Mouse (Mus musculus) gastrocnemius, adult 18-20 months (tissue): ENCODE results near the gene Cdkn1a. TPM values are rescaled to one million over a fixed set of nuclear protein-coding genes. Genes with fewer than 3 reads are reported as not detected.
"Not testable (repeated sequence)": the region's sequence is repeated elsewhere in the genome, so short reads cannot be mapped to it uniquely, and the experiment has no call there.

Source experiments
- DNase-seq: peaks from one replicate; pipeline ENCODE4 v3.0.0; 2021; ENCODE audit warnings: low spot score
- total RNA-seq, 2 experiments: library from RNA; stranded (reverse); gene quantifications; 2 replicates each; pipeline ENCODE4 v1.2.3; 2021

The Cdkn1a gene
- total RNA-seq, 2 experiments from 2014 or later: 31.9 to 63.3 TPM

DNA sequence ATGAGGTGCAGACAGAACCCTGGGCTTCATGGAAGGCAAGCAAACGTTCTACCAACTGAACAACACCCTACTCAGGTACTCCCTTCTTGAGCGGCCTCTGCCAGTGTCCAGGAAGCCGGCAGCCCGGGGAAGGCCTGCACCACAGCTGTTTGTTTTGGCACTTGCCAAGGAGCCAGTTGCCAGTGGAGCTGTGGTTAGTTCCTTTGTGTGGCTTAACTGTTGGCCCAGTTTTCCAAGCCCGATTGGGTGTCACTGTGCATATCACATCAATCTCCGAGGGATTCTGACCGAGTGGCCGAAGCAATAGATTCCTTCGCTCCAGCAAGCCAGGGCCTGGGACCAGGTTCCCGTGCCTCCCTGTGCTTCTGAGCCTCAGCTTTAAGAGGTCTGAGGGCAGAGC is 32.8 kb upstream of the Cdkn1a start:
- peak; percentile 62 for DNase-seq

DNA sequence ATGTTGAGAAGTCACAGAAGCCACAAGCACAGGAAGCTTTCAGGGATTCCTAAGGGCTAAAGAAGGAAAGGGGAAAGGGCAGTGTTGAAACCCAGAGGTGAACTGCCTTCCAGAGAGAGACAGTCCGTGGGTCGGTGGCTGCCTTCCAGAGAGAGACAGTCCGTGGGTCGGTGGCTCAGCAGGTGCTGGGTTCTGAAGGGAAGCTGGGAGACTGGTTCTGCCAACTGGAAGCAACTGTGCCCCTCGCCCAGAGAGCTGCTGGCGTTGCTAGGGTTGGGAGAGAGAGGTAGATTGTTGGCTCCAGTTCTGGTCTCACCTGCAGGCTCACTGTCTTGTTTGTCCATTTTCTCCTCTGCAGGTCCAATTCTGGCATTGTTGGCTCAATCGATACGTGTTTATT is 32.3 kb upstream of the Cdkn1a start:
- DNase-seq: no peak

DNA sequence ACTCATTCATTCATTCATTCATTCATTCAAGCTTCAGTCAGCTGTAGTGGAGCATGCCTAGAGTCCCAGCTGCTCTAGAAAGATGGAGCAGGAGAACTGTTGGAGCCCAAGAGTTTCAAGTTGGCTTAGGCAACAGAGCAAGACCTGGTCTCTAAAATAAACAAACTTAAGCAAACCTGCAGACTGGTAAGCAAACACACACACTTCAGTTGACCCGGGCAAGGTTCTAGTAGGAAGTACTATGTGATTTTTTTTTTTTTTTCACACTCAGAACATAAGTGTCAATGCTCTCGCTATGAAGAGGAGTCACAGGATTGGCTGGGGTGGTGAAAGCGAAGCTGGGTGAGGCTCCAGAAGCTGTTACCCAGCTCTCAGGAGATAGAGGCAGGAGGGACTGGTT is 31.2 kb upstream of the Cdkn1a start:
- no peak for DNase-seq

DNA sequence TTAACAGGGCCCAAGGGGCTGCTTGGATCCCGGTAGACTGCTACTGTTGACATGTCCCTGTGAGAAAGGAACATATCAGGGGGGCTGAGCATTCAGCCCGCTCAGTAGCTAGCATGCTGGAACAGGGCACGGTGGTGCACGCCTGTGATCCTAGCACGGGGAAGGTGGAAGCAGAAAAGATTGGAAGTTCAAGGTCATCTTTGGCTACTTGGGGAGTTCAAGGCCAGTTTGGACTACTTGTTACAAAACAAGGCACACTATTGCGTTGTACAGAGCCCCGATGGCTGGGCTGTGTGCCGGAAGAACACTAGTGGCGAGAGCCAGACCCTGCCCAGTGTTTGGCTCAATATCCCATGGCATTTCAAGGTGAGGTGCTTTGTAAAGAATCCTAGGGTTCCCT is 29.8 kb upstream of the Cdkn1a start:
- DNase-seq: no peak

DNA sequence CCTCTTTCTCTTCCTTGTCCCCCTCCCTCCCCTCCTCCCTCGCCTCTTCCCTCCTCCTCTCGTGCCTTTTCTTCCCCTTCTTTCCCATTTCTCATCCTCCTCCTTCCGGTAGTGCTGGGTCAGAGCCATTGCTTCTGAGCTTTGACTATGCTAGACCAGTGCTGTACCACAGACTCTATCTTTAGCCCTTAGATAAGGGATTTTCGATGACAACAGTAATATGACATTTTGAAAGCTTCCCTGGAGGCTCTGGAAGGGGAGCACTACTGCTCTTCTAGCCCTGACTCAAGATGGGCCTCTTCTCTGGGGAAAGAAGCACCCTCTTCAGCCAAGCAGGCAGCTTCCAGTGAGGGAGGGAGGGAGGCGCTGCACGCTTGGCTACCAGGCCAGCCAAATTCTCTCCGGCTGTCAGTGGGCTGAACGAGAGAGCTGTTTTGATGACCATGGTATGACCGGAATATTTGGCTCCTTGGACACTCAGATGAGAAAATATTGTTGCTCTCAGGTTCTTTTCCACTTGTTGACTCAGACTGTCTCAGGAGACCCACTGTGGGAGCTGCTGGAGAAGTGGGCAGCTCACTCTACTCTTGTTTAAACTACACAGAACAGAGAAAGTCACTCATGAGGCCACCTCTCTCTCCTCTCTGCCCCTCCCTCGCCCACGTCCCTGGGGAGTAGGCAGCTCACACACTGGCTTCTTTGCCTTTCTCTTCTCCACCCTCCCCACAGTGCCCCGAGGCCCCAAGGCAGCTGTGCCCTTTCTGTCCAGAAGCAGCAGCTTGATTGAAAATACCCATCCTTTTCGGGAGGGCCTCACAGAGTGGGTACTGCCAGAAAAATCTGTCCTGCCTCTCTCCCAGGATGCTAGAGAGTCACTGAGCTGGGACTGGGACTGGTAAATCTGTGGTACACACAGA is 28.4 kb upstream of the Cdkn1a start:
- peak; percentile 51 for DNase-seq

- DNase-seq: no peak
Measured at GRCm38 (mm10) chr17:29063121-29063987, 27.4 kb upstream of the Cdkn1a start.

- DNase-seq: no peak
Measured at GRCm38 (mm10) chr17:29063988-29064285, 26.8 kb upstream of the Cdkn1a start.

DNA sequence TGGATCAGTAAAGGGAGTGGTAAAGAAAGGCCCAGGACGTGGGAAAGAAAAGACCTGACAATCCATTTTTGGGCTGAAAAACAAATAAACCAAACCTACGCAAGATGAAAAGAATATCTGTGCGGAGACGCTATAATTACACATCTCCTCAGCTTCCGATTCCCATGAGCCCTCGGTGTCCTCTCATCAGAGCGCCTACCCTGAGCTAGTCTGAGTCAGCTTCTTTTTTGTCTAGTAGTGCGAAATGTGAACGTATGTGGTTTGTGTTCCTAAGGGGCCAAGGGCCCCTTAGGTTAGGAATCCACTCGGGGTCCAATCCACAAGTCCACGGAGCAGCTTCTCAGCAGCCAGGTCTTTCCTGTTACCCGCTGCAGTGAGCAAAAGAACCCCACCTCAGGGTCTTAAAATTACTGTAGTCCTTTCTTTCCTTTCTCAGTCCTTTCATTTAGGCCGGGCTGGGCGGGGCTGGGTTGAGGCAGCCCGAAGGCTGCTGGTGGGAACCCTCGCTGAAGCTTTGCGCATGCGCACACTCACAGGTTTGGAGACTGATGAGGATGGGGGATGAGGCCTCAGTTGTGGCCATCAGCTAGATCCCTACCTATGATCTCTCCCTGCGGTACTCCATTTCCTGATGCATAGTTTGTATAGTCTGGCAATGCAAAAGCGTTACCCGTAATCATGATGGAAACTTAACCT is 25.4 kb upstream of the Cdkn1a start:
- no peak for DNase-seq

GRCm38 (mm10) chr17:29065971-29066370 is 24.8 kb upstream of the Cdkn1a start:
- no peak for DNase-seq

- DNase-seq: not testable (repeated sequence)
Measured at GRCm38 (mm10) chr17:29067416-29067815, 23.4 kb upstream of the Cdkn1a start.

DNA sequence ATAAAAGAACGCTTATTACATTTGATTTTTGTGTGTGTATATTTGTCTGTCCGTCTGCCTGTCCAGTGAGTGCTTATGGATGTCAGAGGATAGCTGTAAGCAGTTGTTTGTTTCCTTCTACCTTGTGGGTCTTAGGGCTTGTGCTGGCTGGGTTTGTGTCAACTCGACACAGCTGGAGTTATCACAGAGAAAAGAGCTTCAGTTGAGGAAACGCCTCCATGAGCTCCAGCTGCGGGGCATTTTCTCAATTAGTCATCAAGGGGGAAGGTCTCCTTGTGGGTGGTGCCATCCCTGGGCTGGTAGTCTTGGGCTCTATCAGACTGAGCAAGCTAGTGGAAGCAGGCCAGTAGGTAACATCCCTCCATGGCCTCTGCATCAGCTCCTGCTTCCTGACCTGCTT is 22.9 kb upstream of the Cdkn1a start:
- no peak for DNase-seq

GRCm38 (mm10) chr17:29069063-29069462 is 21.7 kb upstream of the Cdkn1a start:
- DNase-seq: no peak

- DNase-seq: no peak
Measured at GRCm38 (mm10) chr17:29071820-29072219, 19.0 kb upstream of the Cdkn1a start.

- no peak for DNase-seq
Measured at GRCm38 (mm10) chr17:29072701-29073307, 18.0 kb upstream of the Cdkn1a start.

DNA sequence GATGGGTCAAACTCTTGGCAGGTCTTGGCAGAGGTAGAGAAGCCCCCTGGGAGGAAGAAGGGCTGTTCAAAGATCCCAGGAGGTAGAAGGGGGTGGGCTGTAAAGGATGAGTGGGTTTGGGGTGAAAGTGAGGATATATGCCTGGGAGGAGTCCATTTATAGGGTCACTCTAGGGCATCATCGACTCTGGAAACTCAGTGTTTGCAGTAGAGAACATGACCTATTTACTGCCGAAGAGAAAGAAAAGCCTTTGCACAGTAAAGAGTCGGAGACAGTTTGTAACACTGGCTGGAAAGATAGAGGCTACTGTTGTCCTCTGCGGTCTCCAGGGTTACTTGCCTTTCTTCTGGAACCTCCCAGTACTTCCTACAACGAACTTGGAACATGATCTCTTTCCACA is 17.5 kb upstream of the Cdkn1a start:
- DNase-seq: no peak

DNA sequence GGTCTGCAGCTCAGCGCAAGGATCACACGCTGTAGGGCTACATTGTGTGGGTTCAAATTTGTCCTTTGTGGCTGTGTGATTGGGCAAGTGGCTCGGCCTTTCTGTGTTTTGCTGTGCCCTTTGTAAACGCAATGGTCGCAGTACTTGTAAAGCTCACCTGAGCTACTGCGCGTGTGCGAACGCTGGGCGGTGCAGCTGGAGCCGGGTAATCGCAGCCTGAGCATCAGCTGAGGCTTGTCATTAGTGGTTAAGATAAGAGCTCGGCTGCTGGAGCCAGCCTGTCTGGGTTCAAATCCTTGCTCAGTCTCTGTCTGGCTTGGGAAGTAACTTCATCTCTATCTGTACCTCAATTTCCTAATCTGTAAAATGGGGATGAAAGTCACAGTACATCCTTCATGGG is 16.7 kb upstream of the Cdkn1a start:
- no peak for DNase-seq

DNA sequence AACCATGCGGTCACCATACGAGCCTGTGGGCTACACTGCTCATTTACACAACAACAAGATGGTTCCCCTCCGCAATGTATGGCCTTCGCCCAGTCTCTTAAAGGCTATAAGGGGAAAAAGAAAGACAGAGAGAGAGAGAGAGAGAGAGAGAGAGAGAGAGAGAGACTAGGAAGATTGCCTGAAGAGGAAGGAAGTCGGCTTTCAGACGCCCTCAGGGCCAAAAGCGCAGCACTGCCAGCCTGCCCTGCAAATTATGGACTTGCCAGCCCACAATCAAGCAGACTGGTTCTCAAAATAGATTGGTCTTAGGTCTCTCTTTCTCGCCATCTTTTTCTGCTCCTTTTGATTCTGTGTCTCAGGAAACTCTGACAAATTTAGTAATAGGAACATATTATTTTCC is 14.5 kb upstream of the Cdkn1a start:
- DNase-seq: no peak

DNA sequence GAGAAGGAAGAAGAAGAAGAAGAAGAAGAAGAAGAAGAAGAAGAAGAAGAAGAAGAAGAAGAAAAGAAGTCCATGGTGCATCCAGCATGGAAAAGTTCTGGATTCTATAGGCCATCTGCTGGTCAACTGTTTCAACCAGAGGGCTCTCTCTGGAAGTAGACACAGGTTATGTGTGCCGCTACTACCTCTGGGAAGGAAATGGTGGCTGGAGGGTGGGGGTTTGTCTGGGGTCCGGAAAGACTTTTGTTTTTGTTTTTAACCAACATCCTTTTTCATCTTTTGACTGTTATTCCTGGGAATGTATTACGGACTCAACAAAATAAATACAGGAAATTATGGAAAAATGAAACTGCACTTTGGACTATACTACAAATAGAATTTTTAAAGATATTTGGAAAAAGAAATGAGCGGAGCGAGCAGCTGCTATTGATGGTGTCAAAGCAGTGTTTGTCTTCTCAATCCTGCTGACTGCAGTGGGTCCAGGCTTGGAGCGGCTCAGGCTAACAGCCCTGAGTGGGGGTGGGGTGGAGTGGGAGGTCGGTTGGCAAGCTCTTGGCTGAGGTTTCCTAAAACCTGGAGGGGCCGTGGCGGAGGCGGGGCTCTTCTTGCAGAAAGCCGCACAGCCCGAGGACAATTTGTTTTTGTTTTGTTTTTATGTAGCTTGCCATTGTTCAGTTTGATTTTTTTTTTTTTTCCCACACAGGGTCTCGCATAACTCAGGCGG is 12.8 kb upstream of the Cdkn1a start:
- DNase-seq: no peak

- peak; percentile 86 for DNase-seq
Measured at GRCm38 (mm10) chr17:29078519-29079383, 12.0 kb upstream of the Cdkn1a start.
